Mouse (Mus musculus): ENCODE results near the gene Uchl4.

DNA sequence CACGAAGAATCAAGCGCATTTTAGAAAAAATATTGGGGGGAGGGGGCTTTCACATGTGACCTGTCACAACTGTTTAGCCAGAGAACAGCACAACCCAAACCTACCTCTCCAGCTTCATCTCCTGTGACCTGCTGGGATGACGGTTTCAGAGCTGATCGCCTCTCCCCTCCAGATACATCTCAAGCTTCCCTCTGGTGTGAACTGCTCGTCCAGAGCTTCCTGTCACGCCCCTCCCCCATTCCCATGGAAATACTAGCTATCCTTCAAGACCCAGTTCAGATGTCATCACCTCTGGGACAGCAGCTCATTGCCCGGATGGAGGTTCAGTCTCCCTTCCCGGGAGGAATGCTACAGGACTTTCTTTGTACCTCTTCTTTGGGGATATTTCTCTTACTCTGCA is 5.7 kb downstream of the Uchl4 start:
- TF ChIP-seq CTCF (IDR thresholded peaks at IDR 0.05; ENCODE audit: borderline replicate concordance, control insufficient read depth, extremely low read depth, insufficient read depth, low read length, poor library complexity) (no peak), POLR2A (IDR thresholded peaks at IDR 0.05; ENCODE audit: control insufficient read depth, extremely low read depth, insufficient read depth, low read length, poor library complexity) (no peak)

All from thymus, adult 2 months (tissue).